Mouse (Mus musculus) mouse embryonic stem cell (cell line): ENCODE measurements around the gene Rapgef2.
"Not testable (repeated sequence)": the region's sequence is repeated elsewhere in the genome, so short reads cannot be mapped to it uniquely, and the experiment has no call there.

Experiments used
- in situ Hi-C, 2 experiments: fragments of 300-500 bp; cut with MboI; formaldehyde crosslinking; loops; 1 replicate in 1 of 2; 3 replicates in 1 of 2; pipeline ENCODE4 v1.14.3; 2019 to 2020; ENCODE audit warnings: low sequenced_read_pairs in 2 of 2, low pct_unique_long_range_greater_than_20kb in 1 of 2, mixed read lengths in 1 of 2; ENCODE audit not compliant: unreplicated experiment in 1 of 2

Rapgef2 gene

GRCm38 (mm10) chr3:79242298-79242697, 44.0 kb downstream of the Rapgef2 start:
- in situ Hi-C loops, result no loop called here

- in situ Hi-C loops, result no loop called here
Measured at GRCm38 (mm10) chr3:79239066-79239462, 47.3 kb downstream of the Rapgef2 start.

- in situ Hi-C loops, result no loop called here
Measured at GRCm38 (mm10) chr3:79238456-79239065, 47.8 kb downstream of the Rapgef2 start.

- in situ Hi-C loops, result no loop called here
Measured at GRCm38 (mm10) chr3:79237619-79238342, 48.5 kb downstream of the Rapgef2 start.

- in situ Hi-C loops, result no loop called here
Measured at GRCm38 (mm10) chr3:79234485-79234884, 51.8 kb downstream of the Rapgef2 start.

GRCm38 (mm10) chr3:79233478-79234415, 52.6 kb downstream of the Rapgef2 start:
- in situ Hi-C loops, result no loop called here

GRCm38 (mm10) chr3:79230718-79231117, 55.6 kb downstream of the Rapgef2 start:
- in situ Hi-C loops, result no loop called here

GRCm38 (mm10) chr3:79229546-79229945, 56.8 kb downstream of the Rapgef2 start:
- in situ Hi-C loops, result no loop called here

- in situ Hi-C loops, result no loop called here
Measured at GRCm38 (mm10) chr3:79228304-79228703, 58.0 kb downstream of the Rapgef2 start.

- in situ Hi-C loops, result no loop called here
Measured at GRCm38 (mm10) chr3:79227356-79228088, 58.8 kb downstream of the Rapgef2 start.

- in situ Hi-C loops, result not testable (repeated sequence)
Measured at GRCm38 (mm10) chr3:79226807-79227206, 59.5 kb downstream of the Rapgef2 start.

GRCm38 (mm10) chr3:79225888-79226287, 60.4 kb downstream of the Rapgef2 start:
- in situ Hi-C loops, result no loop called here

GRCm38 (mm10) chr3:79224352-79224751, 62.0 kb downstream of the Rapgef2 start:
- in situ Hi-C loops, result no loop called here

GRCm38 (mm10) chr3:79223281-79223680, 63.0 kb downstream of the Rapgef2 start:
- in situ Hi-C loops, result no loop called here

- in situ Hi-C loops, result no loop called here
Measured at GRCm38 (mm10) chr3:79222192-79222960, 63.9 kb downstream of the Rapgef2 start.

- in situ Hi-C loops, result no loop called here
Measured at GRCm38 (mm10) chr3:79221296-79222191, 64.8 kb downstream of the Rapgef2 start.
